Mouse (Mus musculus) liver, embryonic 16.5 days (tissue): ENCODE results near the gene Trak1. TPM values are rescaled to one million over a fixed set of nuclear protein-coding genes. Genes with fewer than 3 reads are reported as not detected.
A peak's percentile ranks its signal among the peaks of the same experiment; 100 is the strongest.

Source experiments
- ATAC-seq: fragments of 200-750 bp; cut with Nextera tagmentation; 2 replicates; pipeline ENCODE4 v1.8.0; 2017; ENCODE audit warnings: low read depth, mild to moderate bottlenecking, moderate number of reproducible peaks, moderate library complexity
- H3K27ac ChIP-seq: fragments of 300-500 bp; sonication (generic); 2 replicates; pipeline ENCODE4 v1.5.1; 2014; ENCODE audit warnings: mild to moderate bottlenecking, low read length
- H3K27me3 ChIP-seq: fragments of 300-500 bp; sonication (generic); 2 replicates; pipeline ENCODE4 v1.6.1; 2014; ENCODE audit warnings: low read depth, low read length, mixed read lengths; ENCODE audit not compliant: control insufficient read depth, insufficient read depth
- H3K36me3 ChIP-seq: fragments of 300-500 bp; sonication (generic); 2 replicates; pipeline ENCODE4 v1.6.1; 2014; ENCODE audit warnings: mild to moderate bottlenecking; ENCODE audit not compliant: control insufficient read depth, insufficient read depth
- H3K4me1 ChIP-seq: fragments of 300-500 bp; sonication (generic); 2 replicates; pipeline ENCODE4 v1.6.1; 2014; ENCODE audit warnings: low read depth, low read length, mixed read lengths; ENCODE audit not compliant: control insufficient read depth
- H3K4me2 ChIP-seq: fragments of 300-500 bp; sonication (generic); 2 replicates; pipeline ENCODE4 v1.6.1; 2014; ENCODE audit warnings: low read depth, low read length, mixed read lengths
- H3K4me3 ChIP-seq: fragments of 300-500 bp; sonication (generic); 2 replicates; pipeline ENCODE4 v1.5.1; 2014; ENCODE audit warnings: low read depth, mild to moderate bottlenecking, low read length
- H3K9ac ChIP-seq: fragments of 300-500 bp; sonication (generic); 2 replicates; pipeline ENCODE4 v1.6.1; 2014; ENCODE audit warnings: low read depth, low read length
- H3K9me3 ChIP-seq: fragments of 300-500 bp; sonication (generic); replicated peaks from 2 replicates; pipeline ENCODE4 v1.6.1; 2016; ENCODE audit warnings: low read length; ENCODE audit not compliant: control insufficient read depth
- WGBS: fragments of 180-500 bp; shearing (Covaris S2); extraction: QIAGEN DNeasy Blood & Tissue Kit; methylation state at CpG from one replicate; pipeline ENCODE4 v1.1.7; 2014; ENCODE audit not compliant: insufficient replicate concordance; 5-methylcytosine and 5-hydroxymethylcytosine counted together
- polyA plus RNA-seq: library from polyadenylated mRNA; unstranded; fragments of >200 nt; fragmentation: Nextera tagmentation; extraction: Ambion mirVana; gene quantifications from 2 replicates; pipeline ENCODE4 v1.2.1, GENCODE M21; 2015

Gene Trak1
- polyA plus RNA-seq, 1 experiment from 2014 or later = 5.2 TPM

GRCm38 (mm10) chr9:121355431-121356141, 58.3 kb downstream of the Trak1 start:
- H3K9me3 ChIP-seq = no peaks in the 10 kb centered on the region
- H3K27ac ChIP-seq = no peak overlapping the region
- 63% methylated on average over 9 of the region's 9 CpGs for WGBS
- no peaks in the 10 kb centered on the region for H3K36me3 ChIP-seq
- ATAC-seq = no peak
- H3K4me2 ChIP-seq = no peak overlapping the region
- no peak overlapping the region for H3K9ac ChIP-seq
- no peak overlapping the region for H3K4me3 ChIP-seq
- H3K27me3 ChIP-seq = no peaks in the 10 kb centered on the region
- H3K4me1 ChIP-seq = peaks cover 15% of the 10 kb centered on the region

- H3K9me3 ChIP-seq = no peaks in the 10 kb centered on the region
- no peak overlapping the region for H3K4me2 ChIP-seq
- 82% methylated on average over 5 of the region's 5 CpGs for WGBS
- H3K27ac ChIP-seq = no peak overlapping the region
- H3K36me3 ChIP-seq = no peaks in the 10 kb centered on the region
- H3K9ac ChIP-seq = no peak overlapping the region
- no peaks in the 10 kb centered on the region for H3K27me3 ChIP-seq
- H3K4me1 ChIP-seq = peaks cover 24% of the 10 kb centered on the region
- no peak overlapping the region for H3K4me3 ChIP-seq
- no peak for ATAC-seq
Observed at GRCm38 (mm10) chr9:121357102-121357501, 59.8 kb downstream of the Trak1 start.

GRCm38 (mm10) chr9:121357582-121358275, 60.4 kb downstream of the Trak1 start:
- H3K4me3 ChIP-seq = no peak overlapping the region
- H3K36me3 ChIP-seq = no peaks in the 10 kb centered on the region
- 77% methylated on average over 16 of the region's 16 CpGs for WGBS
- H3K4me2 ChIP-seq = no peak overlapping the region
- no peak overlapping the region for H3K9ac ChIP-seq
- no peaks in the 10 kb centered on the region for H3K9me3 ChIP-seq
- no peaks in the 10 kb centered on the region for H3K27me3 ChIP-seq
- H3K27ac ChIP-seq = no peak overlapping the region
- no peak for ATAC-seq
- peaks cover 20% of the 10 kb centered on the region for H3K4me1 ChIP-seq

- H3K9ac ChIP-seq = no peak overlapping the region
- no peaks in the 10 kb centered on the region for H3K36me3 ChIP-seq
- H3K27ac ChIP-seq = no peak overlapping the region
- H3K4me3 ChIP-seq = no peak overlapping the region
- H3K4me1 ChIP-seq = peaks cover 18% of the 10 kb centered on the region
- no peak overlapping the region for H3K4me2 ChIP-seq
- H3K27me3 ChIP-seq = no peaks in the 10 kb centered on the region
- 73% methylated on average over 8 of the region's 8 CpGs for WGBS
- ATAC-seq = no peak
- H3K9me3 ChIP-seq = no peaks in the 10 kb centered on the region
Observed at GRCm38 (mm10) chr9:121358418-121358817, 61.1 kb downstream of the Trak1 start.

- 0 out of 2 replicates have a peak overlapping the region, but pooled peaks have one; percentile 12 for H3K9ac ChIP-seq
- 39% methylated on average over 3 of the region's 3 CpGs for WGBS
Observed at GRCm38 (mm10) chr9:121359266-121359972, 62.1 kb downstream of the Trak1 start.

GRCm38 (mm10) chr9:121360327-121360954, 63.1 kb downstream of the Trak1 start:
- Histone ChIP-seq H3K27ac (peak overlapping the region; percentile 81), H3K27me3 (no peaks in the 10 kb centered on the region), H3K36me3 (no peaks in the 10 kb centered on the region), H3K4me2 (peak overlapping the region; percentile 58), H3K9ac (peak overlapping the region; percentile 25; the same call in 1 of the 2 replicates), H3K9me3 (no peaks in the 10 kb centered on the region), H3K4me1 (peaks cover 18% of the 10 kb centered on the region), H3K4me3 (peak overlapping the region; percentile 24)
- peak; percentile 59 for ATAC-seq
- WGBS = 10% methylated on average over 12 of the region's 12 CpGs

More at GRCm38 (mm10) chr9:121359266-121359972, 62.1 kb downstream of the Trak1 start:
- Histone ChIP-seq H3K4me1 (peaks cover 18% of the 10 kb centered on the region), H3K4me2 (no peak overlapping the region), H3K36me3 (no peaks in the 10 kb centered on the region), H3K9me3 (no peaks in the 10 kb centered on the region), H3K4me3 (no peak overlapping the region), H3K27me3 (no peaks in the 10 kb centered on the region), H3K27ac (peak overlapping the region; percentile 1; the same call in 1 of the 2 replicates)
- ATAC-seq = no peak

GRCm38 (mm10) chr9:121361010-121361409, 63.7 kb downstream of the Trak1 start:
- H3K4me3 ChIP-seq = peak overlapping the region; percentile 24

GRCm38 (mm10) chr9:121363932-121364331, 66.6 kb downstream of the Trak1 start:
- H3K36me3 ChIP-seq = no peaks in the 10 kb centered on the region
- peaks cover 18% of the 10 kb centered on the region for H3K4me1 ChIP-seq
- H3K9me3 ChIP-seq = no peaks in the 10 kb centered on the region
- no peaks in the 10 kb centered on the region for H3K27me3 ChIP-seq
- no peak overlapping the region for H3K9ac ChIP-seq
- no peak overlapping the region for H3K27ac ChIP-seq
- H3K4me2 ChIP-seq = no peak overlapping the region
- ATAC-seq = no peak
- no peak overlapping the region for H3K4me3 ChIP-seq
- WGBS = 81% methylated on average over 19 of the region's 19 CpGs

More at GRCm38 (mm10) chr9:121361010-121361409, 63.7 kb downstream of the Trak1 start:
- ATAC-seq = peak; percentile 73
- WGBS = 21% methylated on average over 9 of the region's 9 CpGs
- H3K27me3 ChIP-seq = no peaks in the 10 kb centered on the region
- H3K9me3 ChIP-seq = no peaks in the 10 kb centered on the region
- H3K9ac ChIP-seq = peak overlapping the region; percentile 25; the same call in 1 of the 2 replicates
- H3K4me2 ChIP-seq = peak overlapping the region; percentile 58
- no peaks in the 10 kb centered on the region for H3K36me3 ChIP-seq
- peak overlapping the region; percentile 81 for H3K27ac ChIP-seq
- H3K4me1 ChIP-seq = peaks cover 18% of the 10 kb centered on the region
